Mouse (Mus musculus): ENCODE data around the gene Ddr2.
A peak's percentile ranks its signal among the peaks of the same experiment; 100 is the strongest.
"Not testable (repeated sequence)": the region's sequence is repeated elsewhere in the genome, so short reads cannot be mapped to it uniquely, and the experiment has no call there.

The Ddr2 gene

DNA sequence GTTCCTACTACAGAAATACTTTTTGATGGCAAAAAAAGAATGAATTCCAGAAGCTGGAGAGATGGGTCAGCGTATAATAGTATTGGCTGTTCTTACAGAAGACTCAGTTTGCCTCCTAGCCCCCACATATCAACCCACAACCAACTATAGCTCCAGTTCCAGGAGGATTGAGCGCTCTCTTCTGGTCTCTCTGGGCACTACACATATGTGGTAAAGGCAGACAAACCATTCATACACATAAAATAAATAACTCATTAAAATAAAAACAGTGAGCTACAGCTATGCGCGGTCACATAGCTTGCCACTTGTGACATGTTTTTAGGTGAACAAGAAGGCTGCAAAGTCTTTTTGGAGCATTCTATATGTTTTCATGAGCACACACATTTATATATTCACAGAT lies 71.2 kb downstream of the Ddr2 start:
- DNase-seq (ENCODE audit: low spot score) = no peak

- DNase-seq (ENCODE audit: low spot score) = no peak
These were observed 75.0 kb downstream of the Ddr2 start for GRCm38 (mm10) chr1:170035575-170035974.

DNA sequence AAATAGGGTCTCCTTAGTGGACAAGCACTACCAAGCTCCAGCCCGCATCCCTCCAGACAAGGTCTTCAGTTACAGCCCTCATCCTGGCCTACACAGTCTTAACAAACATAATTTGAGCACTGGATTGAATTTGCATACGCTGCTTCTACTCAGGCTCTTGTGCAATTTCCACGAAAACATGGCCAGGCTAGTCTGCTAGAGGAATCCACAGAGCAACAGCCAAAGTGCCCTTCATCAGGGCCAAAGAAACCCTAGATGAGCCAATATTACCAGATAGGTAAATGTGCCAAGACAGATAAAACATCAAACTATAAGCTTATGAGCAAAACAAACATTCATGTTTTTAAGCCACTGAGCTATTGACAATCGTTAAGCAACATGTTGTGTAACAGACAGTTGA lies 75.6 kb downstream of the Ddr2 start:
- no peak for DNase-seq (ENCODE audit: low spot score)

GRCm38 (mm10) chr1:170031656-170032055 lies 78.9 kb downstream of the Ddr2 start:
- DNase-seq (ENCODE audit: low spot score) = no peak

- no peak for DNase-seq (ENCODE audit: low spot score)
These were observed 95.8 kb downstream of the Ddr2 start for GRCm38 (mm10) chr1:170014784-170015183.

GRCm38 (mm10) chr1:170010716-170011505 lies 99.7 kb downstream of the Ddr2 start:
- DNase-seq (ENCODE audit: low spot score) = peak; percentile 46

DNA sequence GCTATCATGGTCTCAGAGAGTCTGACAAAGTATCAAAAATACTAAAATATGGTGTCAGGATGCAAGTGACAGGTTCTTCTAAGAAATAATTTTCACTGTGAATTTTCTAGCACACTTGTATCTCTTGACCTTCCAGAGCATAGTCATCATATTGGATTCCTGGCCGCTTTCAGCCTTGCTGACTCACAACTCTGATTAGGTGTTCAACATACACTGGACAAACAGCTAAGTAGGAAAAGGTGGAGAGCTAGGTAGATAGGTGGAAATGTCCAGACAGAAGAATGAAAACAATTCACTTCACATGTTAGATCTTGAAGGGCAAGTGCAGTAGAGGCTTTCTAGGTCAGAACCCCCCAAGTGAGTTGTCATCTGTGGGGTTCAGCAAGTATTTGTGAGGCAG lies 101.3 kb downstream of the Ddr2 start:
- DNase-seq (ENCODE audit: low spot score) = no peak

DNA sequence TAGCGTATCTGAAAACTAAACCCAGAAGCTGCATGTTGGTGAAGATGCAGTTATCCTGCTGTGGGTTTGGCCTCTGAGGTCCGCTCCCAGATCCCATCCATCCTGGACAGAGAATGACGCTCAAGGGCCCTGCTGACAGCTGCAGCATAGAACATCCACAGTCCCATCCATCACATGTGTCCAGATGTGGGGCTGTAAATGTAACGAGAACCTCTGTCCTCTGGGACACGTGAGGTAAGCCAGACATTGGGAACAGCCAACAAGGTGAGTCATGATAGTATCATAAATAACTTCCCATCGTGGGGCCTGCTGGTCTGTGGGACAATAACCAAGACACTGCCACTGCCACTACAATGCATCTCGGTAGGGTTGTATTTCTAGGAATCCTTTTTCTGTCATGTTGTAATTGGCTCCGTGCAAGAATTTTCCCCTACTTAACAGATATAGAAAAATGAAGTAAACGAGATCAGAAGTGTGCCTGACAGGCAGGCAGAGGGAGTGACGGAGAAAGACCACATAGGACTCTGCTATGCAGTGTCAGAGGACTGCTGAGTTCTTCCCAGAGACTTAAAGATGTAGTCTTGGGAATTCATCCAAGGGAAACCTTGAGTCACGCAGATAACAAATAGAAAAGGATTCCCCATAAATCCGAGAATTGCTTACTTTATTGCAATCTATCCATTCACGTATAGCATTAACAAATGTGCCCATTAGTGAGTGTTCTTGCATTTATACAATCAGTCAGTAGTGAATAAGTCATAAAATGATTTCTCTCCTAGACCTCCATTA lies 101.9 kb downstream of the Ddr2 start:
- no peak for DNase-seq (ENCODE audit: low spot score)

DNA sequence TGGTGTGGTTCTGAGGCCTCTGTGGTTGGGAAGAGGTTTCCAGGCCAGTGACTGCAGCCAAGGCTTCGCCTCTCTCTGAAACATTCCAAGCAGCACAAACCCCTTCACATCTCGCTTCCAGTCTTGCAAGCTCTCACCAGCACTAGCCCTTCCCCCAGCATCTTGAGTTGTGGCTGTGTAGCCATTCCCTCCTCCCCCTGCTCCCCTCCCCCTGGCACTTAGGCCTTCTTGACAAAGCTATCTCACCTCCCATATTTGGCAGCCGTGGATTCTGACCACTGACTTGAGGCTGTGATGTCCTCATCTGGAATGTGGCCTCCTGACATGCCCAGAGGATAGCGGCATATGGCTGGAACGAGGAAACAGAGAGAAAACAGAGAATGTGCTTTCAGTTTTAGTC lies 104.0 kb downstream of the Ddr2 start:
- DNase-seq (ENCODE audit: low spot score) = peak; percentile 37

- DNase-seq (ENCODE audit: low spot score) = no peak
These were observed 105.3 kb downstream of the Ddr2 start for GRCm38 (mm10) chr1:170005297-170005696.

- not testable (repeated sequence) for DNase-seq (ENCODE audit: low spot score)
These were observed 116.7 kb downstream of the Ddr2 start for GRCm38 (mm10) chr1:169993901-169994300.

DNA sequence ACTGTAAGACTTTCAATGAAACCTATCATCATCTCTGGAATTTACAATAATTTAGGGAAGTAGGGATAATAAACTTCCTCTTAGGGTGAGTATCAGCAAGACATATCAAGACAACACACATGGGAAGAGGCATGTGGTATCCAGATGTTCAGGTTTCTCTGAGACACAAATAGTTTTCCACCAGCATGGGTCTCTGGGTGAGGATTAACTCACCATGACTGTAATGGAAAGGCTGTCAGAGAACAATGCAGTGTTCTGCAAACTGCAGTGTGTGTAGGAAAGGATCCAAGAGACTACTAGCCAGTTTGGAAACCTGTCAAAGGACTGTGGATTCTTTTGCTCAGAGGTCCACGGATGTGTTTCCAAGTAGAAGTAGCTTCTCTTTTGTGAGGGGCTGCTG lies 124.4 kb downstream of the Ddr2 start:
- no peak for DNase-seq (ENCODE audit: low spot score)

- no peak for DNase-seq (ENCODE audit: low spot score)
These were observed 132.9 kb downstream of the Ddr2 start for GRCm38 (mm10) chr1:169977621-169978020.

DNA sequence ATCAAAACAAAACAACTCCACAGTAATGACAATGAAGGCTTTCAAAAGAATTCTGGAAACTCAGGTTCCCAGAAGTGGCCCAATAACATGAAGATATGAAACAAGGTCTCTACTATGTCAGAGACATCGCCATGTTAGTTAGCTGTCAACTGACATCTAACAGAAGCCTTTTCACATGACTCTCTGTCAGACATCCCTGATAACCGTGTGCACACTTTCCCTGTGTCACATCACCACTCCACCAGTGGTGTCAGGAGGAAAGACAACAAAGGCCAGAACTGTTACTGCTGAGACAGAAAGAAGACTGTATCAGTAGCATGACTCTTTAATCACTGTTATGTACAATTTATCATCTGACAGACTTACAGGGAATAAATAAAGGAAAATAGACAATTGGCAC lies 138.6 kb downstream of the Ddr2 start:
- DNase-seq (ENCODE audit: low spot score) = no peak

- DNase-seq (ENCODE audit: low spot score) = no peak
These were observed 139.6 kb downstream of the Ddr2 start for GRCm38 (mm10) chr1:169970936-169971335.

- DNase-seq (ENCODE audit: low spot score) = no peak
These were observed 141.1 kb downstream of the Ddr2 start for GRCm38 (mm10) chr1:169969516-169969886.

- peak; percentile 99 for DNase-seq (ENCODE audit: low spot score)
These were observed 141.6 kb downstream of the Ddr2 start, which contains the start of gene Hsd17b7 for GRCm38 (mm10) chr1:169968792-169969515. Gene Hsd17b7, minus strand, starts transcription at chr1:169969241.

- no peak for DNase-seq (ENCODE audit: low spot score)
These were observed 157.5 kb downstream of the Ddr2 start for GRCm38 (mm10) chr1:169953106-169953505.

DNA sequence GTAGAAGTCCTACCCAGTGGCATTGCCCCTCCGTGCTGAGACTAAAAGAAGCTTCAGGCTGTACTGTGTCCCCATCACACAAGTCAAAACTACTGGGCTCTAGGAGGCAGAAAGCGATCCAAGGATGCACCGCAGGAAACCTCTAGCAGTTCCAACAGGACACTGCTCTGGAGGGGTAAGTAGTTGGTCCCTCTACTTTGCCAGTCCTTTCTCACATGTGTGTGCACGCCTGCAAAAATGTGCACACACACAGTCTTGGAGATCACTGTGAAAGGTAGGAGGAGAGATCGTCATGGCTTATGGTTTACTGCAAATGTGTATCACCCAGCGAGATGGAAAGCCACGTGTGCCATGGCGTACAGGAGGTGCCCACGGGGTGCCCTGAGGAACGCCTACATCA lies 157.9 kb downstream of the Ddr2 start:
- no peak for DNase-seq (ENCODE audit: low spot score)

- DNase-seq (ENCODE audit: low spot score) = no peak
These were observed 159.0 kb downstream of the Ddr2 start for GRCm38 (mm10) chr1:169951561-169951960.

GRCm38 (mm10) chr1:169950651-169951050 lies 159.9 kb downstream of the Ddr2 start:
- DNase-seq (ENCODE audit: low spot score) = no peak

DNA sequence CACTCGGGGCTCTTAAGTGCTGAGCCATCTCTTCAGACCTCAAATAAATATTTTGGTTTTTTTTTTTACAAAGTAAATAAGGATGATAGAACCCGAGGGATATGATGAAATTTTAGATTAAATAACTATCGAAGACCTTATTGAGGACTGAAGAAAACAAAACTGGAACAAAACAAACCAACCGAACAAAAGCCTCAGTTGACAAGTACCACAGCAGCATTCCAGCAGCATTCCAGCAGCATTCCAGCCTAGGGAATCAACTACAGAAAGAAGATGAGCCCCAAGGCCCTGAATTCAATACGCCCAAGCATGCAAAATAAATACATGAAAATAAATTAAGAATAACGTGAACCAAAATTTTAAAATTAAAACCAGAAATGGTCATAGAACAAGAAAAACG lies 160.6 kb downstream of the Ddr2 start:
- no peak for DNase-seq (ENCODE audit: low spot score)

DNA sequence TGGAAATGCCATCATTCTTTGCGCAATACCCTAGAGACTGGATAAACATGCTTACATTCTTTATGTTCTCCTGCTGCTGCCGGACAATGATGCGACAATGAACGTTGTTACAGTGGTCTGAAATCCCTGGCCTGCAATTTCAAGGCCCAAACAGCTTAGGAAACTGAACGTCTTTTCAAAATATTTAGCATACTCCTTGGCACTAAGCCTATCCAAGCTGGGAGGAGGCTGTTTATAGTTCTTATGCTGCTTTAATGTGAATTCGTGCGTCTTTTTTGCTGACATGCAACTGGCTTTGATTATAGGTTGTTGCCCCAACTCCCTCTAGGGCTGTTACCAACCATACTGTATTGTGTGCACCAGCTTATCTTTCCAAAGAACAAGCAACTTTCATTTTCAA lies 161.7 kb downstream of the Ddr2 start:
- DNase-seq (ENCODE audit: low spot score) = no peak
